Mouse (Mus musculus) adrenal gland (tissue): ENCODE measurements around the gene Pirb.

Experiments used
- intact Hi-C: fragments of 180-260 bp; cut with DNase I; formaldehyde crosslinking; loops from one replicate; pipeline ENCODE4 v1.15.1; 2025

The Pirb gene

GRCm38 (mm10) chr7:3692987-3693808 is 27.0 kb downstream of the Pirb start, which contains the start of gene Mboat7:
TSS of gene Mboat7 (minus strand) at chr7:3693523.
- intact Hi-C loops = no loop called here

- intact Hi-C loops = no loop called here
Measured at GRCm38 (mm10) chr7:3692382-3692986, 27.7 kb downstream of the Pirb start, which contains the start of gene Tsen34. TSS of gene Tsen34 (plus strand) at chr7:3692863.

- intact Hi-C loops = no loop called here
Measured at GRCm38 (mm10) chr7:3691919-3692318, 28.3 kb downstream of the Pirb start.

GRCm38 (mm10) chr7:3685400-3686187 is 34.6 kb downstream of the Pirb start:
- intact Hi-C loops = no loop called here

DNA sequence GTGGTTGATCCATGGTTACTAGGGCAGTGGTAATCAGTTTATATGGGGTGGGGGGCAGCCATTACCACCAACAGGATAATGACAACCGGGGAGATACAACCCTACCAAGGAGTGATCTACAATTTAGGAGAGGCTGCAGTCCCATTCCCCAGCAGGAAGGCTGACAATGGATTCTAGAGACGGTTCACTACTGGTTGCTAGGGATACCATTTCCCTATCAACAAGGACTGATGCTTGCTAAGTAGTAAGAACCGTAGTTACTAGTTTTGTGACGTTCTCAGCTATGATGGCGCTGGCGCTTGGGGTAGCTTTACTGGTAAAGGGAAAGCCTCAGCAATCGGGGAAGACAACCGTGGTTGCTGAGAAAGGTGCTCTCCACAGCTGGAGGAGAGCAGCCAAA is 35.5 kb downstream of the Pirb start:
- intact Hi-C loops = no loop called here

DNA sequence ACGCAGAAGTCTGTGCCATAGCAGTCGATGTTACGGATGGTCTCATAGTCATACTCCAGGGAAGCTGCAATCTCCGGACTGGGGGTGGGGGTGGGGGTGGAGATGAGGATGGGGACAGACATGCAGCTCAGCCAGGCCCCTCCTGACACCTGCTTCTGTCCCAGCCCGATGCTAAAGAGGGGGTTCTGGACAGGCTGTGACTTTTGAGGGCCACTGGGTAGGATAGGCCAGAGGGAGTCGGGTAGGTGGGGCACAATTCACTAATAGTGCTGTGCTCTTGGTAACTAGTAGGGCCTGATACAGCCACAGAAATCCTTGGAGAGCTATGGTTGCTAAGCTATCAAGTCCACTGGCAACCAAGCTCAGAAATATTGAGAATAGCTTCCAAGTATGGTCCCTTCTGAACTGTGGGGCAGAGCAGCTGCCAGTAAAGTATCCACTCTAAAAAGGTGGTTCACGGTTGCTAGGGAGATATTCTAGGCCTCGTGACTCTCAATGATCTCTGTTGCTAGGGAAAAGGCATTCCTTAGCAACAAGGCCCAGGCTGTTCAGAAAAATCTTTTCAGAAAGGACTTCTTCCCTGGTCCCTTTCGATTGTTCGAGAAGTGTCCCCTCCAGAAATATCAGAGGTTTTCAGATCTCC is 36.2 kb downstream of the Pirb start:
- intact Hi-C loops = no loop called here

DNA sequence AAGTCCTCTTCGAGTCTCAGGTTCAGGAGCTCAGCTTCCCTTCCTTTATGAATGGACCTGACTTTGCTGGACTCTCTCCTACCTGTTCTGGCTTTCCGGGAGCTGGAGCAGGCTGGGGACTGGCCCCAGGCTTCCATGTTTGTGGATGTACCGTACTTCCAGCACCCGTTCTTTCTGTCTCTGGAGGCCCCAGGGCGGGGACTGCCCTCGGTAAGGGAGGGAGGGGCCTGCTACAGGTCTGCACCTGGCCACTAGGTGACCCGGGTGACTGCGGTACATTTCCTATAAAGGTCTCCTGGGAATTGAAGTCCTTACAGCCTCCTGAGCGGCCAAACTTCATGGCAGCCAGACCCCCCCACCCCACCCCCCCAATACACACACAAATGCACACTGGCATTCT is 42.8 kb downstream of the Pirb start, which contains the start of gene Tmc4:
Gene Tmc4 (minus strand): TSS at position 212 of the 400 bp plus-strand sequence.
- intact Hi-C loops = loop anchor here (10.0 kb wide), 1 partner anchor 227 kb away; no protein-coding TSS in a partner anchor

- intact Hi-C loops = loop anchor here (10.0 kb wide), 1 partner anchor 228 kb away; no protein-coding TSS in a partner anchor
Measured at GRCm38 (mm10) chr7:3676371-3676770, 43.8 kb downstream of the Pirb start.

GRCm38 (mm10) chr7:3675228-3675548 is 45.0 kb downstream of the Pirb start:
- intact Hi-C loops = loop anchor here (10.0 kb wide), 1 partner anchor 230 kb away; no protein-coding TSS in a partner anchor

DNA sequence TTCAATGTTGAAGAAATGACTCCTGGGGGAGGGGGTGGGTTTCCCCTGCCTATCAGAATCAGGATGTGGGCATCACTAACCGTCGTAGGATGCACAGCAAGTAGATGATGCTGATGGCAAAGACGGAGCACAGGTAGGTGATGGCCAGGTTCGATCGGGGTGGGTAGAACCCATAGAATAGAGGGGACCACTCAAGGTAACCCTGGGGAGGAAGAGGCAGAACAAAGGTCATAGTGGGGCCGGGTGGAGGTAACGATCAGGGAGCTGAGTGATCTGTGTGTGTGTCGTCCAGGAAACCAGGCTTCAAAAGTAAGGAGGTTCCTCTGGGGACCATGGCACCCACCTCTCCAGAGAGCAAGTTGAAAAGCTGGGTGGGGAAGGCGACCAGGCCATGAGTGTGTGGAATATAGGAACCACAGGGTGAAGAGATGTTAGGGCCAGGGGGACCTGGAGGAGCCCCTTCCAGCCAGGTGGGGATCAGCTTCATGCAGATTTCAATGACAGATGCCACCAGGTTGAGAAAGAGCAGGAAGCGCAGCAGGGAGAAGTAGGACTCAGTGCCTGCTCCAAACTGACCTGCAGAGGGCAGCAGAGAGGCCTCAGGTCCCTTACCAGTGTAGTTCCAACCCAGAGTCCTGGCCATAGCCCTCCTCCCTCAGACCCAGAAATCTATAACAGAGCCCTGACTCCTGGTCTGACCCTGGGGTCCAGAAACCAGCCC is 45.5 kb downstream of the Pirb start:
- intact Hi-C loops = loop anchor here (10.0 kb wide), 1 partner anchor 230 kb away; no protein-coding TSS in a partner anchor

DNA sequence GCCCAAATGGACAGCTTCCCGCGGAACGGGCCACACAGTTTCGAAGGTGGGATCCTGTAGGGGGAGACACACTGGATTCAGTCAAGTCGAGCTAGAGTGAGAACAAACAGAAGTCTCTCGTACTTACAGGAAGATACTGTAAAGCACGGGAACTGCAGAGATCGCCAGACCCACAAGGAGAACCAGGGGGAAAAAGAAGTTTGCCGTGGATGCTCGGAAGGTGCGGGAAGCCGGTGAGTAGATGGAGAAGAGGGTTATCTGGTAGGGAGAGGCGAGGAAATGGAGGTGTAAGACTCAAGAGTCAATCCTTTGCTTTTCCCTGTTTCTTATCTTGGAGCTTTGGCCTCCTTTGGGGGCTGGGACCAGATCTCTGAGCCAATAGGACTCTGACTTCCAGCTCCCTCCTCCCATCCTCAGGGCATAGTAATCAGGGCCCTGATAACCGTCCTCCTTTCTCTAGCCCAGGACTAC is 53.2 kb downstream of the Pirb start:
- intact Hi-C loops = no loop called here

DNA sequence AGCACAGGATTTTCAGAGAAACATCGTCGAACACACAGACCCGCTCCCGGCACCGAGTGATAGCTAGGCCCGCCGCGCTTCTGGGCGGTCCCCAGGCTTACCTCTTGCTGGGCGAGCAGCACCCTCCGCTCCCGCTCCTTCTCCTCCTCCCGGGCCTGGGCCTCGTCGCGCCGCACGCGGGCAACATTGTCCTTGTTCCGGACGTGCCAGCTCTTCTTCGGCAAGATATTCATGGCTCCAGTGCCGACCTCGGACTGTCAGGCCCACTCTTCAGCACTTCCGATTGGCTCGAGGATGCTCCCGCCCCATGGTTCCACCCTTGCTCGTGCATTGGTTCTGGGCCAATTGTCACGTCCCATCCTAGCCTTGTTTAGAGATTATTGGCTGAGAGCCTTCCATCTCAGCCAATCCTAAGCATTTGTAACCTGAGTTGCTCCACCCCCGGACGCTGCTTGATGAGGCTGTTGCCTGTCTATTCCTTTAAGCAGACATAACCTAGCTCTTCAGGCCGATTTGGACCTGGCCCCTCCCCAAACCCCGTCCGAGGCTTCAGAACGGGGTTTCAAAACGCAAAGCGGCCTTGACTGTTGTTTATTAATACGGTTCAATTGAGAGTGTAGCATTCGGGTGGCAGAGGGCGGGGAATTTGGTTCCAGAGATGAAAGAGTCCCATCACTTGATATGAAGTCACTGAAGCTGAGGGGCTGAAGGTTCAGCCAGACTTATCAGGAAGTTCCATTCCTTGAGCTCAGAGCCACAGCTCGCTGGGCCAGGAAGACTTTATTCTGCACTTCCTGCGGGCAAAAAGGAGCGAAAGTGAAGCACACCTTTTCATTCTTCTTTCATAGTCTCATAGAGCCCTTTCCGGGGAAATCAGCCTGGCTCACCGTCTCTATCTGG is 54.7 kb downstream of the Pirb start, which contains the start of gene Leng1:
Gene Leng1 (minus strand): TSS at position 626 of the 900 bp plus-strand sequence.
- intact Hi-C loops = loop anchor here (1.0 kb wide), 1 partner anchor 20 kb away; the partner anchor contains the start of gene Cnot3

GRCm38 (mm10) chr7:3664524-3665214 is 55.5 kb downstream of the Pirb start:
- intact Hi-C loops = loop anchor here (1.0 kb wide), 1 partner anchor 19 kb away; the partner anchor contains the start of gene Cnot3
